Mouse (Mus musculus): ENCODE data around the gene Cmbl. TPM values are rescaled to one million over a fixed set of nuclear protein-coding genes. Genes with fewer than 3 reads are reported as not detected.
"Not testable (repeated sequence)": the region's sequence is repeated elsewhere in the genome, so short reads cannot be mapped to it uniquely, and the experiment has no call there.

Cmbl gene
- polyA plus RNA-seq, 1 experiment from 2014 or later: 1.3 TPM

- Histone ChIP-seq H3K9me3 (ENCODE audit: control insufficient read depth, low read length) (no peaks in the 10 kb centered on the region), H3K36me3 (ENCODE audit: control insufficient read depth, insufficient read depth, low read length) (no peaks in the 10 kb centered on the region), H3K9ac (ENCODE audit: low read depth, low read length) (no peak overlapping the region), H3K27ac (ENCODE audit: low read depth, low read length) (no peak overlapping the region), H3K4me3 (ENCODE audit: low read depth, low read length) (no peak overlapping the region), H3K27me3 (ENCODE audit: control insufficient read depth, insufficient read depth, low read length) (no peaks in the 10 kb centered on the region), H3K4me1 (replicated peaks; ENCODE audit: control insufficient read depth, insufficient read depth, low read length) (0 out of 2 replicates have a peak, but pooled peaks cover 2% of the 10 kb centered on the region), H3K4me2 (replicated peaks; ENCODE audit: low read depth, low read length) (no peak overlapping the region)
- no peak for DNase-seq (ENCODE audit: low spot score)
- WGBS: 19% methylated on average over 12 of the region's 12 CpGs
- peak; percentile 45; the same call in 1 of the 2 replicates for ATAC-seq (ENCODE audit: low FRiP score)
Measured at GRCm38 (mm10) chr15:31568581-31568996, 3.4 kb downstream of the Cmbl start.

DNA sequence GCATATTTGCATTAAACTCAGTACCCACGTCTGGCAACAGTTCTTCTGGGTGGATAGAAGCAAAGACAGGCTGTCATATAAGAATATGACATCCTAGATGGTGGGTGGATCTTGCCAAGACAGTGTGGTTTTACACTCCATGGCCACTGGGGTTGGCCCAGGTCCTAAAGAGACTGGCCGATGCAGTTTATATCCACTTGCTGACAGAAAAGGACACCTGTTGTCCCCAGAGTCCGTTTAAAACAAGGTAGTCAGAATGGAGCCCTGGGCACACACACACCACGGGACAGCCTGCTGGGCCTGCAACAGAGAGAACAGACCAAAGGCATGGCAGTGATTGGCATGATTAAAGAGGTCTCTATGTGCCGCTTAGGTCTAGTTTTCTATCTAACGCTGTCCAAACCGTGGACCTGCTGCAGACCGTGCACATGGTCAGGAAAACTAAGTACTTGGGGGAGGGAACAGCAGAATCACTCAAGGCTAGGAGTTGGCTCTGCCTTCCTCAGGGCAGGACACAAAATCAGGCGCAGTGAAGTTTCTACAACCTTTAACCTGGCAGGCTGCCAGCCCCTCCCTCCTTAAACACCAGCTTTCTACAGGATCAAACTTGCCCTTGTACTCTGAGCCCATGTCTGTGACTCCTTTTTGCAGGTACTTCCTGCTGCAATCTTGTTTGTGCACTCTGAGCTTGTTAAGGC is 4.3 kb downstream of the Cmbl start:
- no peak overlapping the region for H3K4me3 ChIP-seq (ENCODE audit: low read depth, low read length)
- 75% methylated on average over 9 of the region's 9 CpGs for WGBS
- H3K9me3 ChIP-seq (ENCODE audit: control insufficient read depth, low read length): no peaks in the 10 kb centered on the region
- H3K4me2 ChIP-seq (replicated peaks; ENCODE audit: low read depth, low read length): no peak overlapping the region
- H3K9ac ChIP-seq (ENCODE audit: low read depth, low read length): no peak overlapping the region
- 0 out of 2 replicates have a peak, but pooled peaks cover 2% of the 10 kb centered on the region for H3K4me1 ChIP-seq (replicated peaks; ENCODE audit: control insufficient read depth, insufficient read depth, low read length)
- DNase-seq (ENCODE audit: low spot score) (no peak), ATAC-seq (ENCODE audit: low FRiP score) (no peak)
- no peaks in the 10 kb centered on the region for H3K27me3 ChIP-seq (ENCODE audit: control insufficient read depth, insufficient read depth, low read length)
- H3K36me3 ChIP-seq (ENCODE audit: control insufficient read depth, insufficient read depth, low read length): no peaks in the 10 kb centered on the region
- no peak overlapping the region for H3K27ac ChIP-seq (ENCODE audit: low read depth, low read length)

- DNase-seq (ENCODE audit: low spot score) (no peak), ATAC-seq (ENCODE audit: low FRiP score) (no peak)
- WGBS: 90% methylated on average over 8 of the region's 8 CpGs
- Histone ChIP-seq H3K27me3 (ENCODE audit: control insufficient read depth, insufficient read depth, low read length) (no peaks in the 10 kb centered on the region), H3K4me2 (replicated peaks; ENCODE audit: low read depth, low read length) (no peak overlapping the region), H3K9me3 (ENCODE audit: control insufficient read depth, low read length) (no peaks in the 10 kb centered on the region), H3K9ac (ENCODE audit: low read depth, low read length) (no peak overlapping the region), H3K27ac (ENCODE audit: low read depth, low read length) (no peak overlapping the region), H3K4me3 (ENCODE audit: low read depth, low read length) (no peak overlapping the region), H3K4me1 (replicated peaks; ENCODE audit: control insufficient read depth, insufficient read depth, low read length) (0 out of 2 replicates have a peak, but pooled peaks cover 2% of the 10 kb centered on the region), H3K36me3 (ENCODE audit: control insufficient read depth, insufficient read depth, low read length) (no peaks in the 10 kb centered on the region)
Measured at GRCm38 (mm10) chr15:31570959-31571358, 5.8 kb downstream of the Cmbl start.

DNA sequence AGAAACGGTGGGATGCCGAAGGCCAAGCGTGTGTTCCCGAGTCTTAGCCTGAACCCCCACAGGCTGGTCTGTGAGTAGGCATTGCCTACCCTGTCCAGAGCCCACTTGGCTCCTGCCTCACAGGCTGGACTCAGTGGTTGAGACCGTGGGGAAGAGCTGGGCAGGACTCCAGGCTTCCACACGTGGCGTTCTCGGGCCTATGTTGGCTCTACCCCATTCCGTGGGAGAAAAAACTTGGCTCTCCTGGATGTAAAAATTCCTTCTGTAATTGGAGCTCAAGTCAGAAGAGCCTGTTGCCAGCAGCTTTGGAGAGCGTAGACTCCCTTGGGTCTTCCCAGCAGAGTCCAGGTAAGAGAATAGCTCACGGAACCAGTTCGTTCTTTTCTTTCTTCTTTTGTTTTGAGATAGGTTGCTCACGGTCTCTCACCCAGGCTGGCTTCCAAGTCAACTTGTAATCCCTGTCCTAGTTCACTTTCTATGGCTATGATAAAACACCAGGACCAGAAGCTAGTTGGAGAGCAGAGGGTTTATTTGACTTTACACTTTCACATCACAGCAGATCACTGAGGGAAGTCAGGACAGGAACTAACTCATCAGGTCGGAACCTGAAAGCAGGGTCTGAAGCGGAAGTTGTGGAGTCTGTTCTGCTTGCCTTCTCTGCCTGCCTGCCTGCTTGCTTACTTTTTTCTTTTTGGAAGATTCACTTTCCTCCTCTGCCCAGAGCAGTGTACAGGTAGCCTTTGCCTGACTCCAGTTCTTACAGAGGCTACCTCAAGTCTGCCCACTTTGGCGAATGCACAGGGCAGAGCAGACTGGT is 6.9 kb downstream of the Cmbl start:
- ATAC-seq (ENCODE audit: low FRiP score) (no peak), DNase-seq (ENCODE audit: low spot score) (no peak)
- Histone ChIP-seq H3K4me1 (replicated peaks; ENCODE audit: control insufficient read depth, insufficient read depth, low read length) (0 out of 2 replicates have a peak, but pooled peaks cover 2% of the 10 kb centered on the region), H3K27me3 (ENCODE audit: control insufficient read depth, insufficient read depth, low read length) (no peaks in the 10 kb centered on the region), H3K9ac (ENCODE audit: low read depth, low read length) (no peak overlapping the region), H3K27ac (ENCODE audit: low read depth, low read length) (no peak overlapping the region), H3K4me2 (replicated peaks; ENCODE audit: low read depth, low read length) (no peak overlapping the region), H3K4me3 (ENCODE audit: low read depth, low read length) (no peak overlapping the region), H3K9me3 (ENCODE audit: control insufficient read depth, low read length) (no peaks in the 10 kb centered on the region), H3K36me3 (ENCODE audit: control insufficient read depth, insufficient read depth, low read length) (no peaks in the 10 kb centered on the region)
- 86% methylated on average over 16 of the region's 16 CpGs for WGBS

DNA sequence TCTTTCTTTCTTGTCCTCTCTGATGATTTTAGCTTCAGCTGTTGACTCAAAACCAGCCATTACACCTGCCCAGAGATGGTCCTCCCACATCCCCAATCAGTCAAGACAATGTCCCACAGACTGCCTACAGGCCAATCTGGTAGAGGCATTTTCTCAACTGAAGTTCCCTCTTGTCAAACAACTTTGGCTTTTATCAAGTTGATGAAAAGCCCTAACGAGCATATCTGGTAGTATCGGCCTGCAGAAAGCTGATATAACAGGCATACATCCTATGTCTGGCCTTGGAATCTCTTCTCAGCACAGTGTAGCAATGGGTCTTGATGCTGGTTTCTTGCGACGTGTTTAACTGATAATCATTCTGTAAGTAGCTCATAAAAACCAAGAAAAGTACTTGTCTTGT is 8.1 kb downstream of the Cmbl start:
- H3K9me3 ChIP-seq (ENCODE audit: control insufficient read depth, low read length): no peaks in the 10 kb centered on the region
- no peak for ATAC-seq (ENCODE audit: low FRiP score)
- H3K4me2 ChIP-seq (replicated peaks; ENCODE audit: low read depth, low read length): no peak overlapping the region

GRCm38 (mm10) chr15:31573692-31574091 is 8.5 kb downstream of the Cmbl start:
- ATAC-seq (ENCODE audit: low FRiP score): no peak
- H3K4me3 ChIP-seq (ENCODE audit: low read depth, low read length): no peak overlapping the region
- H3K4me1 ChIP-seq (replicated peaks; ENCODE audit: control insufficient read depth, insufficient read depth, low read length): 0 out of 2 replicates have a peak, but pooled peaks cover 2% of the 10 kb centered on the region
- H3K9ac ChIP-seq (ENCODE audit: low read depth, low read length): no peak overlapping the region
- no peaks in the 10 kb centered on the region for H3K36me3 ChIP-seq (ENCODE audit: control insufficient read depth, insufficient read depth, low read length)
- H3K27ac ChIP-seq (ENCODE audit: low read depth, low read length): no peak overlapping the region
- no peaks in the 10 kb centered on the region for H3K27me3 ChIP-seq (ENCODE audit: control insufficient read depth, insufficient read depth, low read length)
- H3K4me2 ChIP-seq (replicated peaks; ENCODE audit: low read depth, low read length): no peak overlapping the region
- no peaks in the 10 kb centered on the region for H3K9me3 ChIP-seq (ENCODE audit: control insufficient read depth, low read length)
- DNase-seq (ENCODE audit: low spot score): no peak

More for the DNA sequence above, 8.1 kb downstream of the Cmbl start:
- Histone ChIP-seq H3K4me3 (ENCODE audit: low read depth, low read length) (no peak overlapping the region), H3K27me3 (ENCODE audit: control insufficient read depth, insufficient read depth, low read length) (no peaks in the 10 kb centered on the region), H3K9ac (ENCODE audit: low read depth, low read length) (no peak overlapping the region), H3K36me3 (ENCODE audit: control insufficient read depth, insufficient read depth, low read length) (no peaks in the 10 kb centered on the region), H3K4me1 (replicated peaks; ENCODE audit: control insufficient read depth, insufficient read depth, low read length) (0 out of 2 replicates have a peak, but pooled peaks cover 2% of the 10 kb centered on the region), H3K27ac (ENCODE audit: low read depth, low read length) (no peak overlapping the region)
- WGBS: 89% methylated on average over 4 of the region's 4 CpGs
- no peak for DNase-seq (ENCODE audit: low spot score)

- Histone ChIP-seq H3K9ac (ENCODE audit: low read depth, low read length) (no peak overlapping the region), H3K4me3 (ENCODE audit: low read depth, low read length) (no peak overlapping the region)
- WGBS: 61% methylated on average over 5 of the region's 5 CpGs
Measured at GRCm38 (mm10) chr15:31576076-31576475, 10.9 kb downstream of the Cmbl start.

GRCm38 (mm10) chr15:31581086-31581485 is 15.9 kb downstream of the Cmbl start:
- WGBS: 97% methylated on average over 2 of the region's 2 CpGs
- DNase-seq (ENCODE audit: low spot score); H3K4me2 ChIP-seq (replicated peaks; ENCODE audit: low read depth, low read length); H3K4me1 ChIP-seq (replicated peaks; ENCODE audit: control insufficient read depth, insufficient read depth, low read length); H3K36me3 ChIP-seq (ENCODE audit: control insufficient read depth, insufficient read depth, low read length); H3K27ac ChIP-seq (ENCODE audit: low read depth, low read length); ATAC-seq (ENCODE audit: low FRiP score); H3K9me3 ChIP-seq (ENCODE audit: control insufficient read depth, low read length); H3K27me3 ChIP-seq (ENCODE audit: control insufficient read depth, insufficient read depth, low read length); H3K4me3 ChIP-seq (ENCODE audit: low read depth, low read length); H3K9ac ChIP-seq (ENCODE audit: low read depth, low read length): not testable (repeated sequence)

More at GRCm38 (mm10) chr15:31576076-31576475, 10.9 kb downstream of the Cmbl start:
- Histone ChIP-seq H3K27ac (ENCODE audit: low read depth, low read length) (no peak overlapping the region), H3K9me3 (ENCODE audit: control insufficient read depth, low read length) (no peaks in the 10 kb centered on the region), H3K4me2 (replicated peaks; ENCODE audit: low read depth, low read length) (no peak overlapping the region), H3K36me3 (ENCODE audit: control insufficient read depth, insufficient read depth, low read length) (no peaks in the 10 kb centered on the region), H3K27me3 (ENCODE audit: control insufficient read depth, insufficient read depth, low read length) (no peaks in the 10 kb centered on the region), H3K4me1 (replicated peaks; ENCODE audit: control insufficient read depth, insufficient read depth, low read length) (no peaks in the 10 kb centered on the region)
- DNase-seq (ENCODE audit: low spot score) (no peak), ATAC-seq (ENCODE audit: low FRiP score) (no peak)

All from hindbrain, embryonic 11.5 days (tissue).